Mouse (Mus musculus) limb, embryonic 12.5 days (tissue): ENCODE data around the gene Arhgap31. TPM values are rescaled to one million over a fixed set of nuclear protein-coding genes. Genes with fewer than 3 reads are reported as not detected.

Source experiments
- ATAC-seq: fragments of 200-750 bp; cut with Nextera tagmentation; 2 replicates; pipeline ENCODE4 v1.8.0; 2017; ENCODE audit warnings: low read depth, moderate TSS enrichment; ENCODE audit not compliant: insufficient number of reproducible peaks, insufficient read depth, low FRiP score, low TSS enrichment
- H3K27ac ChIP-seq: fragments of 300-500 bp; sonication (generic); 2 replicates; pipeline ENCODE4 v1.5.1; 2016; ENCODE audit warnings: mild to moderate bottlenecking, moderate library complexity
- H3K27me3 ChIP-seq: fragments of 300-500 bp; sonication (generic); 2 replicates; pipeline ENCODE4 v1.6.1; 2016; ENCODE audit warnings: mild to moderate bottlenecking, moderate library complexity
- H3K36me3 ChIP-seq: fragments of 300-500 bp; sonication (generic); 2 replicates; pipeline ENCODE4 v1.6.1; 2016; ENCODE audit warnings: mild to moderate bottlenecking, moderate library complexity
- H3K4me1 ChIP-seq: fragments of 300-500 bp; sonication (generic); replicated peaks from 2 replicates; pipeline ENCODE4 v1.6.1; 2016
- H3K4me2 ChIP-seq: fragments of 300-500 bp; sonication (generic); 2 replicates; pipeline ENCODE4 v1.6.1; 2016; ENCODE audit warnings: mild to moderate bottlenecking, moderate library complexity
- H3K4me3 ChIP-seq: fragments of 300-500 bp; sonication (generic); replicated peaks from 2 replicates; pipeline ENCODE4 v1.5.1; 2016; ENCODE audit warnings: mild to moderate bottlenecking
- H3K9ac ChIP-seq: fragments of 300-500 bp; sonication (generic); replicated peaks from 2 replicates; pipeline ENCODE4 v1.6.1; 2016; ENCODE audit warnings: mild to moderate bottlenecking, moderate library complexity
- H3K9me3 ChIP-seq: fragments of 300-500 bp; sonication (generic); 2 replicates; pipeline ENCODE4 v1.6.1; 2016; ENCODE audit warnings: mild to moderate bottlenecking, moderate library complexity
- WGBS: fragments of 180-500 bp; shearing (Covaris S2); methylation state at CpG from one replicate; pipeline ENCODE4 v1.1.7; 2016; 5-methylcytosine and 5-hydroxymethylcytosine counted together
- polyA plus RNA-seq: library from polyadenylated mRNA; unstranded; fragments of >200 nt; fragmentation: Nextera tagmentation; extraction: Ambion mirVana; gene quantifications from 2 replicates; pipeline ENCODE4 v1.2.1, GENCODE M21; 2016

The Arhgap31 gene
- polyA plus RNA-seq, 1 experiment from 2014 or later = 8.8 TPM

GRCm38 (mm10) chr16:38648783-38649430, 64.2 kb downstream of the Arhgap31 start:
- ATAC-seq = no peak
- no peaks in the 10 kb centered on the region for H3K36me3 ChIP-seq
- H3K27ac ChIP-seq = no peak overlapping the region
- H3K4me3 ChIP-seq = no peak overlapping the region
- no peak overlapping the region for H3K9ac ChIP-seq
- no peaks in the 10 kb centered on the region for H3K27me3 ChIP-seq
- H3K4me1 ChIP-seq = peaks cover 30% of the 10 kb centered on the region
- H3K4me2 ChIP-seq = no peak overlapping the region
- no peaks in the 10 kb centered on the region for H3K9me3 ChIP-seq
- WGBS = 53% methylated on average over 9 of the region's 9 CpGs

DNA sequence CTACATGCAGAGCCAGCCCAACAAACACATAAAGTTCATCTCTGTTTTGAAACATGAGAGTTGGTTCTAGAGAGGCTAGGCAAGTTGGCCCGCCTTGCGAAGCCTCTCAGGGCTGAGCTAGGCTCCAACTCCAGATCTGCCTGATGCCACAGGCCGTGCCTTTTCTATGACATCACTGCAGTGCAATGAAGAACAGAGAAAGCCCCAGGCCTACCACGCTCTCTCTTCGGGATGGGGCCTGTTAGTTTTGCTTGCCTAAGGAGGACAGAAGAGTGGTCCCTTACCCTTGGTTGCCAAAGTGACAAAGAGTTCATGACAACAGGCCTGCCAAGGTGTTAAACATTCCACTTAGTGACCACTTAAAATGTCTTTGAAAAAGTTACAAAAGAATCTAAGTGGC, 64.9 kb downstream of the Arhgap31 start:
- Histone ChIP-seq H3K9ac (no peak overlapping the region), H3K27ac (no peak overlapping the region), H3K9me3 (no peaks in the 10 kb centered on the region), H3K4me1 (peaks cover 22% of the 10 kb centered on the region), H3K4me2 (no peak overlapping the region), H3K36me3 (no peaks in the 10 kb centered on the region), H3K4me3 (no peak overlapping the region), H3K27me3 (no peaks in the 10 kb centered on the region)
- no peak for ATAC-seq
- WGBS = 82% methylated on average over 5 of the region's 5 CpGs

- H3K9me3 ChIP-seq = no peaks in the 10 kb centered on the region
- no peak overlapping the region for H3K4me3 ChIP-seq
- H3K4me2 ChIP-seq = no peak overlapping the region
- ATAC-seq = no peak
- H3K36me3 ChIP-seq = no peaks in the 10 kb centered on the region
- peaks cover 14% of the 10 kb centered on the region for H3K4me1 ChIP-seq
- 73% methylated on average over 2 of the region's 2 CpGs for WGBS
- no peak overlapping the region for H3K27ac ChIP-seq
- no peak overlapping the region for H3K9ac ChIP-seq
- no peaks in the 10 kb centered on the region for H3K27me3 ChIP-seq
Observed at GRCm38 (mm10) chr16:38644455-38644854, 68.6 kb downstream of the Arhgap31 start.

GRCm38 (mm10) chr16:38637085-38637484, 76.0 kb downstream of the Arhgap31 start:
- Histone ChIP-seq H3K27ac (no peak overlapping the region), H3K9me3 (no peaks in the 10 kb centered on the region), H3K36me3 (no peaks in the 10 kb centered on the region), H3K4me2 (no peak overlapping the region), H3K27me3 (no peaks in the 10 kb centered on the region), H3K4me3 (no peak overlapping the region), H3K4me1 (no peaks in the 10 kb centered on the region), H3K9ac (no peak overlapping the region)
- ATAC-seq = no peak
- WGBS = 75% methylated on average over 10 of the region's 10 CpGs

- H3K9ac ChIP-seq = no peak overlapping the region
- no peaks in the 10 kb centered on the region for H3K27me3 ChIP-seq
- H3K9me3 ChIP-seq = no peaks in the 10 kb centered on the region
- H3K27ac ChIP-seq = no peak overlapping the region
- H3K36me3 ChIP-seq = no peaks in the 10 kb centered on the region
- H3K4me3 ChIP-seq = no peak overlapping the region
- H3K4me2 ChIP-seq = no peak overlapping the region
- ATAC-seq = no peak
- 77% methylated on average over 9 of the region's 9 CpGs for WGBS
- no peaks in the 10 kb centered on the region for H3K4me1 ChIP-seq
Observed at GRCm38 (mm10) chr16:38636682-38637081, 76.4 kb downstream of the Arhgap31 start.

- Histone ChIP-seq H3K4me1 (no peaks in the 10 kb centered on the region), H3K9ac (no peak overlapping the region), H3K9me3 (no peaks in the 10 kb centered on the region), H3K27ac (no peak overlapping the region), H3K4me3 (no peak overlapping the region), H3K4me2 (no peak overlapping the region), H3K27me3 (no peaks in the 10 kb centered on the region), H3K36me3 (no peaks in the 10 kb centered on the region)
- 77% methylated on average over 8 of the region's 8 CpGs for WGBS
- ATAC-seq = no peak
Observed at GRCm38 (mm10) chr16:38635833-38636390, 77.2 kb downstream of the Arhgap31 start.

GRCm38 (mm10) chr16:38632147-38632546, 80.9 kb downstream of the Arhgap31 start:
- no peaks in the 10 kb centered on the region for H3K27me3 ChIP-seq
- no peak overlapping the region for H3K27ac ChIP-seq
- WGBS = 58% methylated on average over 6 of the region's 6 CpGs
- no peaks in the 10 kb centered on the region for H3K4me1 ChIP-seq
- H3K36me3 ChIP-seq = no peaks in the 10 kb centered on the region
- ATAC-seq = no peak
- H3K4me2 ChIP-seq = no peak overlapping the region
- no peaks in the 10 kb centered on the region for H3K9me3 ChIP-seq
- H3K4me3 ChIP-seq = no peak overlapping the region
- H3K9ac ChIP-seq = no peak overlapping the region

- Histone ChIP-seq H3K4me1 (no peaks in the 10 kb centered on the region), H3K4me3 (no peak overlapping the region), H3K9ac (no peak overlapping the region), H3K9me3 (no peaks in the 10 kb centered on the region), H3K27ac (no peak overlapping the region), H3K4me2 (no peak overlapping the region), H3K36me3 (0 out of 2 replicates have a peak, but pooled peaks cover 8% of the 10 kb centered on the region), H3K27me3 (no peaks in the 10 kb centered on the region)
- no peak for ATAC-seq
- 80% methylated on average over 10 of the region's 10 CpGs for WGBS
Observed at GRCm38 (mm10) chr16:38625811-38626369, 87.2 kb downstream of the Arhgap31 start.

GRCm38 (mm10) chr16:38625411-38625810, 87.7 kb downstream of the Arhgap31 start:
- Histone ChIP-seq H3K9me3 (no peaks in the 10 kb centered on the region), H3K36me3 (0 out of 2 replicates have a peak, but pooled peaks cover 11% of the 10 kb centered on the region), H3K4me1 (no peaks in the 10 kb centered on the region), H3K9ac (no peak overlapping the region), H3K27ac (no peak overlapping the region), H3K4me2 (no peak overlapping the region), H3K27me3 (no peaks in the 10 kb centered on the region), H3K4me3 (no peak overlapping the region)
- WGBS = 89% methylated on average over 7 of the region's 7 CpGs
- ATAC-seq = no peak

GRCm38 (mm10) chr16:38624303-38624702, 88.8 kb downstream of the Arhgap31 start:
- no peak overlapping the region for H3K9ac ChIP-seq
- H3K36me3 ChIP-seq = 0 out of 2 replicates have a peak, but pooled peaks cover 14% of the 10 kb centered on the region
- H3K4me3 ChIP-seq = no peak overlapping the region
- H3K4me2 ChIP-seq = no peak overlapping the region
- H3K4me1 ChIP-seq = no peaks in the 10 kb centered on the region
- H3K27me3 ChIP-seq = no peaks in the 10 kb centered on the region
- no peak overlapping the region for H3K27ac ChIP-seq
- WGBS = 75% methylated on average over 11 of the region's 11 CpGs
- no peak for ATAC-seq
- H3K9me3 ChIP-seq = no peaks in the 10 kb centered on the region

DNA sequence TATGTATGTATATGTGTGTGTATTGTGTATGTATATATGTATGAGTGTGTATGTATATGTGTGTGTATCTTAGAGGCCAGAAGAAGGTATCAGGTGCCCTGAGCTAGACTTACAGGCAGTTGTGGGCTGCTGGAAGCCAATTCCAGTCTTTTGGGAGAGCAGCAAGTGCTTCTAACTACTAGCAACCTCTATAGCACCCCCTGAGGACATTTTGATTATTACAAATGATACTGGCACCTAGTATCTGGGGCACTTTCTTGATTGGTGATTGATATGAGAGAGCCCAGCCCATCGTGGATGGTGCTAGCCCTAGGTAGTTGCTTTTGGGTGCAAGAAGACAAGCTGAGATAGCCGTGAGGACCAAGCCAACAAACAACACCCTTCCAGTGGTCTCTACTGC, 90.8 kb downstream of the Arhgap31 start:
- Histone ChIP-seq H3K36me3 (0 out of 2 replicates have a peak, but pooled peaks cover 14% of the 10 kb centered on the region), H3K4me2 (no peak overlapping the region), H3K9ac (no peak overlapping the region), H3K4me3 (no peak overlapping the region), H3K9me3 (no peaks in the 10 kb centered on the region), H3K27me3 (no peaks in the 10 kb centered on the region), H3K4me1 (no peaks in the 10 kb centered on the region), H3K27ac (no peak overlapping the region)
- WGBS = 79% methylated on average over 2 of the region's 2 CpGs
- no peak for ATAC-seq
